Mouse (Mus musculus) liver, adult 2 months (tissue): ENCODE measurements around the gene Dnah8.

Experiments used
- CTCF ChIP-seq: fragments of 200-500 bp; IDR thresholded peaks from 2 replicates; pipeline ENCODE4 v1.5.1; 2011; ENCODE audit warnings: low read depth, low read length, control low read depth
- POLR2A ChIP-seq: fragments of 200-500 bp; IDR thresholded peaks from 2 replicates; pipeline ENCODE4 v1.6.1; 2011; ENCODE audit warnings: low read length, control low read depth; ENCODE audit not compliant: insufficient read depth; ENCODE audit errors: extremely low read depth

DNA sequence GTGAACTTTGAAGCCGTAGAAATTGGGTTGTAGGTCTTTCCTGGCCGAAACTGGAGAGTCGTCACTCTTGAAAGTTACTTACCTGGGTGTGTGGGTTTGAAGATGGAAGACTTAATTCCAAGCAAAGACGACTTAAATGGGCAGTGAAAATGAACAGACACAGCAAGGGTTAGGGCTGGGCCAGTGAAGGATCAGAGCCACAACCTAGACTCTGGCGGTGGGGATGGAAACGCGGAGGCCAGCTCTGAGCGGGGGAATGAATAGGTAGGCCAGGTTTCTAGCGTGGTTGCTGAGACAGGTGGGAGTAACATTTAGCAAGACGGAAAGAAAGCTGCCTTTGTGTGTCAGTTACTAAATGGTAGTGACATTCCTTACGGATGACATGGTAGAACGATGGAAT lies 47.2 kb upstream of the Dnah8 start:
- TF ChIP-seq CTCF (no peak), POLR2A (no peak)
